Mouse (Mus musculus): ENCODE measurements around the gene Lipe.

Gene Lipe

GRCm38 (mm10) chr7:25387811-25388440 is 10.6 kb downstream of the Lipe start:
- in situ Hi-C loops (cut with MboI, MseI), result no loop called here

- in situ Hi-C loops (cut with MboI, MseI), result no loop called here
These were observed 12.5 kb downstream of the Lipe start for GRCm38 (mm10) chr7:25385850-25386555.

GRCm38 (mm10) chr7:25385259-25385658 is 13.3 kb downstream of the Lipe start:
- in situ Hi-C loops (cut with MboI, MseI), result no loop called here

GRCm38 (mm10) chr7:25384818-25385217 is 13.7 kb downstream of the Lipe start:
- in situ Hi-C loops (cut with MboI, MseI), result no loop called here

GRCm38 (mm10) chr7:25384318-25384717 is 14.2 kb downstream of the Lipe start:
- in situ Hi-C loops (cut with MboI, MseI), result no loop called here

GRCm38 (mm10) chr7:25383891-25384290 is 14.6 kb downstream of the Lipe start:
- in situ Hi-C loops (cut with MboI, MseI), result no loop called here

- in situ Hi-C loops (cut with MboI, MseI), result no loop called here
These were observed 15.1 kb downstream of the Lipe start for GRCm38 (mm10) chr7:25383385-25383784.

- in situ Hi-C loops (cut with MboI, MseI), result no loop called here
These were observed 16.0 kb downstream of the Lipe start for GRCm38 (mm10) chr7:25382541-25382940.

- in situ Hi-C loops (cut with MboI, MseI), result no loop called here
These were observed 17.2 kb downstream of the Lipe start for GRCm38 (mm10) chr7:25381284-25381680.

- in situ Hi-C loops (cut with MboI, MseI), result no loop called here
These were observed 17.9 kb downstream of the Lipe start for GRCm38 (mm10) chr7:25380392-25381283.

GRCm38 (mm10) chr7:25379551-25380351 is 18.8 kb downstream of the Lipe start:
- in situ Hi-C loops (cut with MboI, MseI), result no loop called here

GRCm38 (mm10) chr7:25378181-25379100 is 20.1 kb downstream of the Lipe start:
- in situ Hi-C loops (cut with MboI, MseI), result no loop called here

- in situ Hi-C loops (cut with MboI, MseI), result no loop called here
These were observed 21.3 kb downstream of the Lipe start for GRCm38 (mm10) chr7:25377100-25377700.

GRCm38 (mm10) chr7:25376556-25376955 is 22.0 kb downstream of the Lipe start:
- in situ Hi-C loops (cut with MboI, MseI), result no loop called here

GRCm38 (mm10) chr7:25372441-25372840 is 26.1 kb downstream of the Lipe start:
- in situ Hi-C loops (cut with MboI, MseI), result no loop called here

GRCm38 (mm10) chr7:25369058-25369749 is 29.3 kb downstream of the Lipe start, which contains the start of gene Cnfn:
TSS of gene Cnfn (minus strand) at chr7:25369724.
- in situ Hi-C loops (cut with MboI, MseI), result no loop called here

- in situ Hi-C loops (cut with MboI, MseI), result no loop called here
These were observed 30.2 kb downstream of the Lipe start for GRCm38 (mm10) chr7:25368333-25368732.

- in situ Hi-C loops (cut with MboI, MseI), result no loop called here
These were observed 30.7 kb downstream of the Lipe start for GRCm38 (mm10) chr7:25367632-25368293.
